In the genomic region with DNA sequence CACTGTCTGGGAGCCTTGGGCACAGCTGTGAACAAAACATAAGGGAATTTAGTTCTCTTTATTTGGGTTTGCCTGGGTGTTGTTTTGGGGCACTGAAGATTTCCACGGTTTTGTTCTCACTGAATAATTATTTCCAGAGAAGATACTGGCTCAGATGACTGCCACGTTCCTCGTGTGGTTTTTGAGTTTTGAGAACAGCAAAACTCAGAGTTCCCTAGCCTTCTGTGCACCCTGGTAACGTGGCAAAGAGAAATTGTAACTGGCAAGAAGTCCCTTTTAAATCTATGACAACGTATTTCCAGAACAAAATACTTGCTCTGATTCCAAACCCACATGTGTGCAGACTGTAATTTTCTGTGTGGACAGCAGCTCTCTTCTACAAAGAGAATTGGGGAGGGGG, we compare ENCODE assay signal across 22 mouse cellular contexts. TPM values are rescaled to one million over a fixed set of nuclear protein-coding genes. Genes with fewer than 3 reads are reported as not detected.
"Had no signal": no experiment of that assay in that cellular context is flagged by ENCODE, and none has a peak within 500 bp of the region (broad histone marks: within the 10 kb centered on the region; RNA-seq: fewer than 3 reads in every experiment).

No protein-coding gene starts in this region.

- H3K4me2 ChIP-seq: kidney, embryonic 15.5 days; limb, embryonic 13.5 days; liver, embryonic 11.5 days; liver, embryonic 15.5 days; lung, embryonic 14.5 days; midbrain, embryonic 11.5 days; midbrain, embryonic 15.5 days; neural tube, embryonic 12.5 days had no signal

- ATAC-seq: midbrain, embryonic 15.5 days had no signal

- H3K9me3 ChIP-seq: kidney, embryonic 15.5 days; limb, embryonic 13.5 days; liver, embryonic 15.5 days; megakaryocyte, embryonic 14.5 days; midbrain, embryonic 15.5 days; neural tube, embryonic 12.5 days had no signal

- H3K9ac ChIP-seq: kidney, embryonic 15.5 days; limb, embryonic 13.5 days; liver, embryonic 15.5 days; lung, embryonic 14.5 days; midbrain, embryonic 15.5 days; neural tube, embryonic 12.5 days had no signal

- H3K4me3 ChIP-seq: kidney, embryonic 15.5 days; limb, embryonic 13.5 days; liver, embryonic 15.5 days; megakaryocyte, embryonic 14.5 days; midbrain, embryonic 15.5 days; neural tube, embryonic 12.5 days had no signal

- H3K36me3 ChIP-seq: kidney, embryonic 15.5 days; limb, embryonic 13.5 days; liver, embryonic 15.5 days; midbrain, embryonic 15.5 days; neural tube, embryonic 12.5 days had no signal

- H3K27ac ChIP-seq: kidney, embryonic 15.5 days; limb, embryonic 13.5 days; liver, embryonic 15.5 days; macrophage; midbrain, embryonic 15.5 days; neural tube, embryonic 12.5 days had no signal

- H3K4me1 ChIP-seq: midbrain, embryonic 15.5 days; neural tube, embryonic 12.5 days had no signal

- DNase-seq: kidney, adult 2 months; kidney, postnatal 14 days; lung, embryonic 14.5 days; lung, postnatal 10 days; right cerebral cortex, postnatal 14 days; thymus, postnatal 36 days had no signal

- H3K27me3 ChIP-seq: kidney, embryonic 15.5 days; limb, embryonic 13.5 days; liver, embryonic 15.5 days; midbrain, embryonic 15.5 days; neural tube, embryonic 12.5 days had no signal

RNA-seq across cellular contexts. Expression of a gene that starts 52.9 kb away (rescaled TPM):
- total RNA-seq: left cerebral cortex, postnatal 36 days; monocyte, adult 5-6 weeks; neutrophil, adult 5-6 weeks had no signal
- polyA plus RNA-seq: kidney, embryonic 15.5 days; large intestine, adult 2 months; limb, embryonic 13.5 days; liver, embryonic 11.5 days; lung, embryonic 14.5 days; macrophage; midbrain, embryonic 11.5 days; neural tube, embryonic 12.5 days; small intestine, adult 2 months; stomach, embryonic 16.5 days; thymus, postnatal 0 days had no signal
